Mouse (Mus musculus) midbrain, embryonic 15.5 days (tissue): ENCODE measurements around the gene Selenoi. TPM values are rescaled to one million over a fixed set of nuclear protein-coding genes. Genes with fewer than 3 reads are reported as not detected.

Experiments
- ATAC-seq: fragments of 200-750 bp; cut with Nextera tagmentation; replicated peaks from 2 replicates; pipeline ENCODE4 v1.8.0; 2017; ENCODE audit warnings: moderate TSS enrichment
- H3K27ac ChIP-seq: fragments of 300-500 bp; sonication (generic); 2 replicates; pipeline ENCODE4 v1.5.1; 2015; ENCODE audit warnings: mild to moderate bottlenecking, inconsistent platforms
- H3K27me3 ChIP-seq: fragments of 300-500 bp; sonication (generic); replicated peaks from 2 replicates; pipeline ENCODE4 v1.6.1; 2015; ENCODE audit warnings: inconsistent platforms
- H3K36me3 ChIP-seq: fragments of 300-500 bp; sonication (generic); replicated peaks from 2 replicates; pipeline ENCODE4 v1.6.1; 2015; ENCODE audit warnings: inconsistent platforms
- H3K4me1 ChIP-seq: fragments of 300-500 bp; sonication (generic); 2 replicates; pipeline ENCODE4 v1.6.1; 2015; ENCODE audit warnings: inconsistent platforms
- H3K4me2 ChIP-seq: fragments of 300-500 bp; sonication (generic); 2 replicates; pipeline ENCODE4 v1.6.1; 2015; ENCODE audit warnings: inconsistent platforms, mild to moderate bottlenecking, moderate library complexity
- H3K4me3 ChIP-seq: fragments of 300-500 bp; sonication (generic); 2 replicates; pipeline ENCODE4 v1.5.1; 2015; ENCODE audit warnings: mild to moderate bottlenecking, inconsistent platforms
- H3K9ac ChIP-seq: fragments of 300-500 bp; sonication (generic); 2 replicates; pipeline ENCODE4 v1.6.1; 2015; ENCODE audit warnings: mild to moderate bottlenecking, inconsistent platforms
- H3K9me3 ChIP-seq: fragments of 300-500 bp; sonication (generic); 2 replicates; pipeline ENCODE4 v1.6.1; 2016; ENCODE audit warnings: inconsistent platforms
- WGBS: fragments of 180-500 bp; shearing (Covaris S2); methylation state at CpG from one replicate; pipeline ENCODE4 v1.1.7; 2015; ENCODE audit warnings: mixed read lengths; 5-methylcytosine and 5-hydroxymethylcytosine counted together
- polyA plus RNA-seq: library from polyadenylated mRNA; unstranded; fragments of >200 nt; fragmentation: Nextera tagmentation; extraction: Ambion mirVana; gene quantifications from 2 replicates; pipeline ENCODE4 v1.2.1, GENCODE M21; 2015

Selenoi gene
- polyA plus RNA-seq, 1 experiment from 2014 or later, result 31.1 TPM

DNA sequence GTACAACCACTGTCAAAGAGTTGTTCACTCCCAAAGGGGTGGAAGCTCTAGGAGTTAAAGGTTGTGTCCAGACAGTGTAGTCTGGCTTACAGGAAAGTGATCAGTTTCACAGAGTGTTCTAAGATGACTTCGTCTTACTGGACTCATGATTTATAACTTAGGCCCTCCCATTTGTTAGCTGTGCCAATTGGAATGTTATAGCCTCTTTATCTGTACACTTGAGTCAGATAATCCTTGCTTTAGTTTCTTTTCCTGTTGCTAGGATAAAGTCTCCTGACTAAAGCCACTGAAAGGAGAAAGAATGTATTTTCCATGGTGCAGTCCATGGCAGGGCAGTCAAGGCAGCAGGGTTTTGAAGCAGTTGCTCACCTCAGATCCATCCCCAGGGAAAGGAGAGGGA lies 10.0 kb downstream of the Selenoi start:
- peaks cover 10% of the 10 kb centered on the region; the same call in 1 of the 2 replicates for H3K4me1 ChIP-seq
- WGBS, result 37% methylated on average over 1 of the region's 1 CpGs

DNA sequence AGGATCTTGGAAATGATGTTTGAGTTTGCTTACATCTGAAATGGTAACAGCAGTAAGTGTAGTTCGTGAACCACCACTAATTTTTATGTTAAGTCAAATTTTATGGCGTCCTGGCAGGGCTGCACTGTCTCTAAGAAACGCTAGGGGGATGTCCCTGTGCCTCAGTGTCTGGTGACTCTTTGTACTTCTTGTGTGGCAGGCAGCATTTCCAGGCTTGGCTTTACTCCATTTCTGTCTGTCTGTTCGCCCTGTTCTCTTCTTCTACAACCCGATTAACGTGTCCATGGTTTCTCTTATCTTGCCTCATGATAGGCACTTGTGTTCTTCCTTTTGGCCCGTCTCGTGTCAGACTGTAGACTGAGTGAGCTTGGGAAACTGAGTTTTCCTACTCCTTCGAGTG lies 11.4 kb downstream of the Selenoi start:
- Histone ChIP-seq H3K4me3 (no peak overlapping the region), H3K9me3 (no peaks in the 10 kb centered on the region), H3K27ac (no peak overlapping the region), H3K4me1 (peaks cover 10% of the 10 kb centered on the region; the same call in 1 of the 2 replicates), H3K27me3 (no peaks in the 10 kb centered on the region), H3K4me2 (no peak overlapping the region), H3K9ac (no peak overlapping the region), H3K36me3 (no peaks in the 10 kb centered on the region)
- ATAC-seq, result no peak
- 64% methylated on average over 9 of the region's 9 CpGs for WGBS

More for the DNA sequence above, 10.0 kb downstream of the Selenoi start:
- Histone ChIP-seq H3K27me3 (no peaks in the 10 kb centered on the region), H3K4me3 (no peak overlapping the region), H3K36me3 (no peaks in the 10 kb centered on the region), H3K4me2 (no peak overlapping the region), H3K9me3 (no peaks in the 10 kb centered on the region), H3K27ac (no peak overlapping the region), H3K9ac (peak overlapping the region; percentile 6; the same call in 1 of the 2 replicates)
- ATAC-seq, result no peak

DNA sequence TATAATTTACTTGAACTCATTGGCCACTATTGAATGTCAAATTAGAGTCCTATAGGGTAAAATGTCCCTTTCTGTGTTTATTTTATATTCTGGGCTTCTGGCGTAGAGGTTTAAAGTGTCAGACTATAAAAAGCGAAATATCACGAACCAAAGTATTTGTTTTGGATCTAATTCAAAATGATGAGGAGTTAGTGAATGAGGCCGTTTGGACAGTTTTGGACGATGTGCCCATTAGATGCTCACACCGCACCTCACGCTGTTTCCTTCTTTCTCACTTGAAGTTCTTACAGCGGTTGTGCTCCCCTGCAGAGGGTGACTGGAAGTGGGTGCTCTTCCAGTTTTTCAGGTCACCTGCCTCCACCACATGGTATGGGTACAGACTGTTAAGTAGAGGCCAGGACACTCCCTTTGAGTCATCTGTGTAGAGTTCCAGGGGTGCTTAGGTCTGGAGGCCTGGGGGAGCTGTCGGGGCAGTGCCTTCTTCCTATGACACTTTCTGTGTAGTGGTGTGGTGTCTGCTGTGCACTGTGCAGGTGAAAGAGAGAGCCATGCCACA lies 13.6 kb downstream of the Selenoi start:
- H3K27me3 ChIP-seq, result no peaks in the 10 kb centered on the region
- no peaks in the 10 kb centered on the region for H3K9me3 ChIP-seq
- H3K36me3 ChIP-seq, result no peaks in the 10 kb centered on the region
- no peak overlapping the region for H3K9ac ChIP-seq
- WGBS, result 91% methylated on average over 9 of the region's 9 CpGs
- ATAC-seq, result no peak
- H3K4me2 ChIP-seq, result no peak overlapping the region
- peaks cover 10% of the 10 kb centered on the region; the same call in 1 of the 2 replicates for H3K4me1 ChIP-seq
- H3K4me3 ChIP-seq, result no peak overlapping the region
- no peak overlapping the region for H3K27ac ChIP-seq

DNA sequence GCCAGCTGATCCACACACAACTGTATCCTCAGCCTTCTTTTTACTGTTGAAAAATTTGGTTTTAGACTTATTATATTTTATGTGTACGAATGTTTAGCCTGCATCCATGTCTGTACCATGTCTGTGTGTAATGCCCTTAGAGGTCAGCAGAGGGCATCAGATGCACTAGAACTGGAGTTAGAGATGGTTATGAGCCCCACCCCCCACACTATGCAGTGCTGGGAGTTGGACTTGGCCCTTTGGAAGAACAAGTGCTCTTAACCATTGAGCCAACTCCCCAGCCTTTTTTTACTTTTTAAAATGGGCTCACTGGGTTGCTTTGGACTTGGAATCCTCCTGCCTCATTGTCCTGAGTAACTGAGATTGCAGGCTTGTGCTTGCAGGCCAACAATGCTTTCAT lies 15.3 kb downstream of the Selenoi start:
- H3K27me3 ChIP-seq, result no peaks in the 10 kb centered on the region
- no peaks in the 10 kb centered on the region for H3K36me3 ChIP-seq
- ATAC-seq, result no peak
- H3K4me1 ChIP-seq, result peaks cover 8% of the 10 kb centered on the region; the same call in 1 of the 2 replicates
- no peak overlapping the region for H3K27ac ChIP-seq
- H3K4me2 ChIP-seq, result no peak overlapping the region
- WGBS, result 94% methylated on average over 1 of the region's 1 CpGs
- no peaks in the 10 kb centered on the region for H3K9me3 ChIP-seq
- H3K4me3 ChIP-seq, result no peak overlapping the region
- H3K9ac ChIP-seq, result no peak overlapping the region

DNA sequence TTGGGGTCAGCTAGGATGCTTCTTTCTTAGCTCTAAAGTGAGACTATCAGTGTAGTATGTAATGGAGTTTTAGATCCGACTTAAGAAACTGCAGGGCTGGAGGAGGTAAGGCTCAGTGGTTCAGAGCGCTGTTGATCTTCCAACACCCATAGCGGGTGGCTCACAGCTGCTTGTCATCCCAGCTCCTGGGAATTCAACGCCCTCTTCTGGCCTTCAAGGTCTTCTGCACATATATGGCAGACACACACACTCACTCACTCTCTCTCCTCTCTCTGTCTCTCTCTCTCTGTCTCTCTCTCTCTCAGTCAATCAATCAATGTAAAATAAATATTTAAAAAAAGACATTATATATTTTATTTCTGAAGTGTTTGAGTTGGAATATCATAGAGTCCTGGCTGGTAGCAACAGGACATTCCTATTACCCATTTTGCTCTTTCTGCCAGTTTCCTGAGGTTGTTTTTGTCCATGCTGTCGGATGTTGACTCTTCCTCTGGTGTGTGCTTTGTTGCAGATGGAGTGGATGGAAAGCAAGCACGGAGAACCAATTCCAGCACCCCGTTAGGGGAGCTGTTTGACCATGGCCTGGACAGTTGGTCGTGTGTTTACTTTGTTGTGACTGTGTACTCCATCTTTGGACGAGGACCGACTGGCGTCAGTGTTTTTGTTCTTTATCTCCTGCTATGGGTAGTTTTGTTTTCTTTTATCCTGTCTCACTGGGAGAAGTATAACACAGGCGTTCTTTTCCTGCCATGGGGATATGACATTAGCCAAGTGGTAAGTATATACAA lies 23.4 kb downstream of the Selenoi start:
- no peak overlapping the region for H3K9ac ChIP-seq
- H3K4me1 ChIP-seq, result no peaks in the 10 kb centered on the region
- no peak overlapping the region for H3K27ac ChIP-seq
- no peak overlapping the region for H3K4me3 ChIP-seq
- H3K4me2 ChIP-seq, result no peak overlapping the region
- ATAC-seq, result no peak
- 90% methylated on average over 12 of the region's 12 CpGs for WGBS
- peaks cover 40% of the 10 kb centered on the region for H3K36me3 ChIP-seq
- H3K27me3 ChIP-seq, result no peaks in the 10 kb centered on the region
- no peaks in the 10 kb centered on the region for H3K9me3 ChIP-seq

DNA sequence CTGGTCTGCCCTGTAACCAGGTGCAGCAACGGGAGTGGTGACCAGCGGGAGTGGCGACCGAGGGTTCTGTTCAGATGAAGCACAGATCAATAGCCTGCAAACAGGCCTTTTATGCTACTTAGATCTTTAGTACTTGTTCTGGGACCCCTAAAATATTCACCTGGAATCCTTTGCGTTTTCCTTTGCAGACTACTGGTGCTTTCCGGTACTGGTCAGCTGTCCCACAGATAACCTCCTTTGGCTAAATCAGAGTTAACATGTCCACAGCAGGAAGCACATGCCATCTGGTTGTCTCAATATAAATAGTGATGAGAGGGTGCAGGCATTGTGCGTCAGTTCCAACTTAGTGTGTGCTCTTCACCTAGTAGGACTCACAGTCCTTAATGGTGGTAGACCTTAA lies 26.4 kb downstream of the Selenoi start:
- no peak overlapping the region for H3K27ac ChIP-seq
- H3K4me1 ChIP-seq, result no peaks in the 10 kb centered on the region
- no peaks in the 10 kb centered on the region for H3K9me3 ChIP-seq
- H3K4me3 ChIP-seq, result no peak overlapping the region
- 95% methylated on average over 7 of the region's 7 CpGs for WGBS
- H3K27me3 ChIP-seq, result no peaks in the 10 kb centered on the region
- H3K36me3 ChIP-seq, result peaks cover 42% of the 10 kb centered on the region
- no peak overlapping the region for H3K9ac ChIP-seq
- H3K4me2 ChIP-seq, result no peak overlapping the region
- no peak for ATAC-seq

DNA sequence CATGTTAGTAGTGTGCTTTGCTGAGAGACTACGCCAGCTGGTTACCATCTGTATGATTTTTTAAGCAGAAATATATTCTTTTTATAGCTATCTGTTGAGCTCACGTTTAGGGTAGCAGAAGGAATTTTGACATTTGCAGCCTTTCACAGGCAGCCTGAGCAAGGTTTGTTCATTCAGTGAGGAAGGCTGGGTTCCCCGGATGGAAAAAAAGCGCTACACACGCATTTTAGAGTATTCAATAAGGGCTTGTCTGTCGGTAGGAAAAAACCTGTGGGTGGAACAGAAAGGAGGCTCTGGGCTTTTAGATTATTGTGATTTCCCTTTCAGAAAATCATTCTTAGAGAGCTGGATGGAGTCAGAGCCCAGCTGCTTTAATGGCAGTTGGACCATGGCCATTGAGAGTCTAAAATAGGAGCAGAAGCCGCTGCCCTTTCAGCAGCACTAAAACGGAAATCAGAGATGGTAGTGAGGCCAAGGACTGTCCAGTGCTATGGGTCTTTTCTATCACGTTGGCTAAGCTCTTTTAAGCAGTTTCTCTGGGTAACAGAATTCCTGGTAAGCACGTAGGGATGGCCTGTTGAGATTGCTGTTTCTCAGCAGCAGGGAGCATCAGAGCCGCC lies 38.3 kb downstream of the Selenoi start:
- H3K9me3 ChIP-seq, result no peaks in the 10 kb centered on the region
- no peaks in the 10 kb centered on the region for H3K4me1 ChIP-seq
- H3K4me3 ChIP-seq, result no peak overlapping the region
- ATAC-seq, result no peak
- H3K27me3 ChIP-seq, result no peaks in the 10 kb centered on the region
- no peak overlapping the region for H3K4me2 ChIP-seq
- 68% methylated on average over 11 of the region's 11 CpGs for WGBS
- peaks cover 5% of the 10 kb centered on the region; the same call in 1 of the 2 replicates for H3K36me3 ChIP-seq
- peak overlapping the region; percentile 36; the same call in 1 of the 2 replicates for H3K27ac ChIP-seq
- no peak overlapping the region for H3K9ac ChIP-seq

DNA sequence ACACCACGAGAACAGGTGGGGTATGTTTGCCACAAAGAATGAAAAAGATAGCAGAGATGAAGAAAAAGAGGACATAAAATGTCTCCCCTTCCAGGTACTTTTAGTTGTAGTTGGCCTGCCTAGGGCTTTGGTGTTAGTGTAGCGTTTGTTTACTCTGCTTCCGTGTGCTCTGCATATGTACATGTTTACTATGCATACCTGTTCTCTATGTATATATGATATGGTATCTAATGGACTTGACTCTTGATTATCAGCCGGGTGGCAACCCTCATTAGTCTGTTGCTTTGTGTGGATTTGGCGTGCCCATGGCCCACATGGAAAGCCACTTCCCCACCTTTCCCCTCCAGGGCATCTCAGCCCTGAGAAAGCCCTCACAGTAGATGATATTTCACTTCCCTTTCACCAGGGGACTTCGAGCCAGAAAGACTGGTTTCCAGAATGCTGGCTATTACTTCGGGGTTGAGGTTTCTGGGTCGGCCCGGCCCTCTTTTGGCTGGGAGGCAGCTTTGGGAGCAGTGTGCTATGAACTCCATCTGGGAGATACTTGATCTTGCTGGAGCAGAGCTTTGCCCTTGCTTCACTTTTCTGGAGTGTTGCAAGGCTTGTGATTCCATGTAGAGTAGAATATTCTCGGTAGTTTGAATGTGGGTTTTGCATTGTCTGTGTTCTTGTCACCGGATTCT lies 39.4 kb downstream of the Selenoi start:
- H3K36me3 ChIP-seq, result no peaks in the 10 kb centered on the region
- ATAC-seq, result no peak
- no peak overlapping the region for H3K9ac ChIP-seq
- H3K4me2 ChIP-seq, result no peak overlapping the region
- H3K27me3 ChIP-seq, result no peaks in the 10 kb centered on the region
- no peaks in the 10 kb centered on the region for H3K9me3 ChIP-seq
- no peaks in the 10 kb centered on the region for H3K4me1 ChIP-seq
- H3K27ac ChIP-seq, result no peak overlapping the region
- 90% methylated on average over 11 of the region's 11 CpGs for WGBS
- H3K4me3 ChIP-seq, result no peak overlapping the region

DNA sequence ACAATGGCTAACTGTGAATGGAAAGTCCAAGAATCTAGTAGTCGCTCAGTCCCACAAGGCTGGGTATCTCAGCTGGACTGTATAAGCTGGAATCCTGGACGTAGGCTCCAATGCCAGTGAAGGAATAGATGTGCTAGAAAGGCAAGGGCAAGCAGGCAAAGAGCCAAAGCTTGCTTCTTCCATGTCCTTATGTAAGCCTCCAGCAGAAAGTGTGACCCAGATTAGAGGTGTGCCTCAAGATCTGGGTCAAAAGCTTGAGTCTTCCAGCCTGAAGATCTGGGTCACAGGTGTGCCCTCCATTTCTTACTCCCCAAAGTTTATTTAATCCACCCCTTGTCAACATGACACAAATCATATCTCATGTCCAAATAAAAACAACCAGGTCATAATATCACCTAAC lies 44.0 kb downstream of the Selenoi start:
- peaks cover 6% of the 10 kb centered on the region for H3K4me1 ChIP-seq
- WGBS, result 89% methylated on average over 2 of the region's 2 CpGs
- no peaks in the 10 kb centered on the region for H3K36me3 ChIP-seq
- ATAC-seq, result no peak
- H3K27ac ChIP-seq, result no peak overlapping the region
- H3K4me2 ChIP-seq, result no peak overlapping the region
- no peak overlapping the region for H3K4me3 ChIP-seq
- H3K9ac ChIP-seq, result no peak overlapping the region
- H3K27me3 ChIP-seq, result no peaks in the 10 kb centered on the region
- no peaks in the 10 kb centered on the region for H3K9me3 ChIP-seq

DNA sequence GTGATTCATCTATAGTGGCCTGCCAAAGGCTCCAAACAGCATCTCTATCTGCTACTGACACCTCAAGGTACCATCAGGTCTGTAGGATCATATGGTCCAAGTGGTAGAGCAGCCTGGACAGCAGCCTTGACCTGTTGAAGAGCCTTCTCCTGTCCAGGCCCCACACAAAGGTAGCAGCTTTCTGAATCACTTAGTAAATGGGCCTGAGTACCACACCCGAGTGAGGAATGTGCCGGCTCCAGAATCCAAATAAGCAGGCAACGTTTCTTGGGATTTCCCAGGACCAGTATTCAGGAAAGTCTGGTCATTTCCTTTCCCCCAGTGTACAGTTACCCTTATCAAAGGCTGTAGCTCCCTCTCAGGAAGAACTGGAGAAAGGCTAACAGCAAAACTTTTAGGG lies 46.6 kb downstream of the Selenoi start:
- ATAC-seq, result no peak
- Histone ChIP-seq H3K4me1 (peaks cover 6% of the 10 kb centered on the region), H3K27me3 (no peaks in the 10 kb centered on the region), H3K4me2 (no peak overlapping the region), H3K9ac (no peak overlapping the region), H3K27ac (no peak overlapping the region), H3K36me3 (no peaks in the 10 kb centered on the region), H3K9me3 (no peaks in the 10 kb centered on the region), H3K4me3 (no peak overlapping the region)
- WGBS, result 80% methylated on average over 3 of the region's 3 CpGs

DNA sequence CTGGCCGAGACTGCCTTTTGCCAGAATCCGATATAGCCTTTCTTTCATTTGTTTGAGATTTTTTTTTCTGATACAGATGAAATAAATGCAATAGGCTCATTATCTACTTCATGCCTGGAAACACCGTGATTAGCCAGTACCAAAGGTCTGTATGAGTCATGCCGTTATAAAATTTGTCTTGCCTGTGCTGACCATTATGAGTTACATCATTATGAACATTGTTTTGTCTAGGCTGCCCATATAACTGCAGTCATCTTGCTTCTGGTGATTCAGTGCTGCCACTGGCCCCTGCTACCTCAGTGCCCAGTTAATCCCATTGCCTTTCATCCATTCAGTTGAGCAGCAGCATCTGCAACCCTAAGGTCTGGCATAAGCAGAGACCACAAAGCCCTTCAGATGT lies 47.1 kb downstream of the Selenoi start:
- Histone ChIP-seq H3K4me1 (peaks cover 6% of the 10 kb centered on the region), H3K9ac (no peak overlapping the region), H3K36me3 (no peaks in the 10 kb centered on the region), H3K4me3 (no peak overlapping the region), H3K27ac (no peak overlapping the region), H3K4me2 (no peak overlapping the region), H3K9me3 (no peaks in the 10 kb centered on the region), H3K27me3 (no peaks in the 10 kb centered on the region)
- ATAC-seq, result no peak
- 91% methylated on average over 4 of the region's 4 CpGs for WGBS

DNA sequence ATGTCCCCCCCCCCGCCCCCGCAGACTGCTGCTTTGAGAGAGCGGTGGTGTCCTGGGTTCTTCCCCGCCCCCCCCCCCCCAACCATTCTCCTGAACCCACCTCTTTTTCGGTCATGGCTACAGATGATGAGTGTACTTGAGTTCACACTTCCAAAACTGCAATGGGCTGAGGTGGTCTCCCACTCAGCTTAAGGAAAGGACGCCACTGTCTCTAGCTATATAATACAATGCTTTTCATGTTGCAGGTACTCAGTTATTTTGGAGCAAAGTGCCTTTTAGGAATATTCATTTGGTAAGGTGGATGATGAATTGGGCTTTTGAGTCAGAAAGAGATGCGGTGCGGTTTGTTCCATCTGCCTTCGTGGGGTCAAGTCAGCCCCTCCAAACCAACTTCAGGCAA lies 48.5 kb downstream of the Selenoi start:
- Histone ChIP-seq H3K9ac (peak overlapping the region; percentile 61), H3K27me3 (no peaks in the 10 kb centered on the region), H3K36me3 (no peaks in the 10 kb centered on the region), H3K4me2 (peak overlapping the region; percentile 85), H3K9me3 (peaks cover 5% of the 10 kb centered on the region; the same call in 1 of the 2 replicates), H3K27ac (peak overlapping the region; percentile 62), H3K4me3 (peak overlapping the region; percentile 64), H3K4me1 (peaks cover 6% of the 10 kb centered on the region)
- 27% methylated on average over 9 of the region's 9 CpGs for WGBS
- ATAC-seq, result peak; percentile 59
